Mouse (Mus musculus) gastrocnemius, postnatal 10 days (tissue): ENCODE results near the gene Gm11213. TPM values are rescaled to one million over a fixed set of nuclear protein-coding genes. Genes with fewer than 3 reads are reported as not detected.

Source experiments
- total RNA-seq, 2 experiments: library from RNA; stranded (reverse); gene quantifications; 2 replicates each; pipeline ENCODE4 v1.2.3; 2021

Gene Gm11213
- total RNA-seq, 2 experiments from 2014 or later = not detected

Other genes starting within 250 kb of the Gm11213 start
- not detected for gene Orm3, start 249.1 kb downstream of the Gm11213 start, total RNA-seq
- under 1 TPM in 1 of 2 experiments, not detected in 1; 0.47 TPM for gene Orm2, start 242.8 kb downstream of the Gm11213 start, total RNA-seq
- 1 to 10 TPM; 2.5 to 4.4 TPM for gene Akna, start 201.9 kb downstream of the Gm11213 start, total RNA-seq
- 1 to 10 TPM; 2.5 to 4.7 TPM for gene Whrn, start 109.3 kb downstream of the Gm11213 start, total RNA-seq
- 100 to 1,000 TPM; 279 to 306 TPM for gene Atp6v1g1, start 60.5 kb downstream of the Gm11213 start, total RNA-seq
- 1 to 10 TPM; 7.9 to 8.8 TPM for gene Tmem268, start 46.5 kb downstream of the Gm11213 start, total RNA-seq
- not detected for gene Tex48, start 17.2 kb upstream of the Gm11213 start, total RNA-seq
- gene Gm11214, start 58.1 kb upstream of the Gm11213 start, total RNA-seq = not detected
- under 1 TPM in 1 of 2 experiments, not detected in 1; 0.09 TPM for gene Tnfsf15, start 139.9 kb upstream of the Gm11213 start, total RNA-seq